Mouse (Mus musculus) urinary bladder, adult 18-20 months (tissue): Measurements from ENCODE around the gene Olfr1046.
"Not testable (repeated sequence)": the region's sequence is repeated elsewhere in the genome, so short reads cannot be mapped to it uniquely, and the experiment has no call there.

Source experiments
- DNase-seq, 2 experiments: peaks; one replicate each; pipeline ENCODE4 v3.0.0; 2022; ENCODE audit warnings: low spot score in 2 of 2, mixed read lengths in 2 of 2

Gene Olfr1046

GRCm38 (mm10) chr2:86219214-86219613, at the start of gene Olfr1046:
Olfr1046 (minus strand) TSS chr2:86219314.
- no peak for DNase-seq

DNA sequence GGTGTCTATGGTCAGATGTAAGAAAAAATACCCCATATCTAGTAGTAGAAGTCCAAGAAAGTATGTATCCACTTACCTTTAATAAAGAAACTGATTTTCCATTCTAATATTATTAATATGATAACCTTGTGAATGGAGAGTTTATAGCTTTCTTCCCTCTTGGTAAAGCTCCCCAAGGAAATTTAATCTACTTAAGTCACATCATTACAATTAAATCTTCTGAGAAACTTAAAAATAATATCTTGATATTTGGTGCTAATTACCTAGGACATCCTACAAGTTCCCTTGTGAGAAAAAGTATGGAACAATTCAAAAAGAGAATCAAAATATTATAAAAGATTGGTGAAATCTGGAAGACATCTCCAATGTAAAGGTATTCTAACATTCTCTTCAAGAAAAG, 39.1 kb upstream of the Olfr1046 start, which contains the start of gene Olfr1049:
Gene Olfr1049 (minus strand): TSS at position 101 of the 400 bp plus-strand sequence.
- not testable (repeated sequence) for DNase-seq

DNA sequence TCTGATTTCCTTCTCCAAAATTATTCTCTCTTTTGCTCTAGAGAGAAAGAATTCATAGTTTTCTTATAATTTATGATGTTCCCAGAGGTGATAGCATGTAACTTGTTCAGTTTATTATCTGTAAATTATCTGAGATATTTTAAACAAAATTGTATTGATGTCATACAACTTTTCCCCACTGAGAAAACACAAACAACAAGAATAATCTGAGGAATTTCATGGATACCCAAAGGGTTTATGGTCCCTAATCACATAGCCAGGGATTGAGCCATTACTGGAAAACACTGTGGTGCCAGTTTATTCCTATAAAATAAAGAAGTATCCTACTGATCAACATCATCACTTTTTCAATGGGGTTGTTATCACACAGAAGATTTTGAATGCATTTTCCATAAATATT, 21.1 kb upstream of the Olfr1046 start, which contains the start of gene Olfr1048:
Gene Olfr1048 (minus strand): TSS at position 101 of the 400 bp plus-strand sequence.
- no peak for DNase-seq

- no peak for DNase-seq
Measured at GRCm38 (mm10) chr2:86231301-86231700, 12.2 kb upstream of the Olfr1046 start, which contains the start of gene Olfr1047. Olfr1047 (minus strand) TSS chr2:86231401.

DNA sequence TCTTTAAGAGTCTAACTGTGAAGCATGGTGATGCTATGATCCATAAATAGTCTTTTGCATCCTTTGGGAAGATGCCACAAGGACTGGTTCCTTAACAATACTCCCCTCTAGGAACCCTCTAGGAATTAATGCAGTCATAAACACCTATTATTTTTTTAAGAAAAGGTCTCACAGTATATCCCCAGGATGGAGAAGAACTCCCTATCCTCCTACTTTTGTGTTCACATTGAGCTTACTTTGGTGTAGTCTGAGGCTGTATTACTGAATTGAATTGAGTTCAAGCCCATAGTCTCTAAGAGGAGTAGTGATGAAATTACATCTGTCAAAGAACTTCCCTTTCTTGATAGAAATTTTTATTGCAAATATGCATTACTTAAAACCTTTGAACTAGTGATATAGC, 16.2 kb downstream of the Olfr1046 start, which contains the start of gene Olfr1045:
Gene Olfr1045 (minus strand): TSS at position 101 of the 400 bp plus-strand sequence.
- no peak for DNase-seq

GRCm38 (mm10) chr2:86195863-86196262, 23.3 kb downstream of the Olfr1046 start:
- no peak for DNase-seq

GRCm38 (mm10) chr2:86185583-86185982, 33.5 kb downstream of the Olfr1046 start, which contains the start of gene Olfr52:
Olfr52 (minus strand) TSS chr2:86185683.
- no peak for DNase-seq

DNA sequence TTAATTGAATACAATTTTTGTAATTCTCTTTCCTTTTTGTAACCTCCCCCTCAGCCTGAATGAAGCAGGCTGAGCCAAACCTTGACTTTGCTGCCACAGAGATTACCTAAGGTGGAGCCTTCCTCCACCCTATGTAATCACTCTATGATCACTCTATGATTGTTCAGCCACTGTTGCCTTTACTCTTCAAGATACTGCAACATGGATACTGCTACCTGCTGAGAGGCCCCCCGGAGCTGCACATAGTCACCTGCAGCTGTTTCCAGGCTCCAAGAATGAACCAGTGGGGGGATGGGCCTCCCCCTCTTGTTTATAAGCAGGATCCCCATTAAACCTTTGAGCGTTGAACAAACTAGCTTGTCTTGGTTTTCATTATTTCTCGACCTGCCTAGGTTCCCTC, 39.2 kb downstream of the Olfr1046 start:
- DNase-seq = no peak

- DNase-seq = no peak
Measured at GRCm38 (mm10) chr2:86177720-86178119, 41.4 kb downstream of the Olfr1046 start, which contains the start of gene Olfr1044. Olfr1044 (minus strand) TSS chr2:86177820.

GRCm38 (mm10) chr2:86175422-86175821, 43.7 kb downstream of the Olfr1046 start:
- DNase-seq = not testable (repeated sequence)

DNA sequence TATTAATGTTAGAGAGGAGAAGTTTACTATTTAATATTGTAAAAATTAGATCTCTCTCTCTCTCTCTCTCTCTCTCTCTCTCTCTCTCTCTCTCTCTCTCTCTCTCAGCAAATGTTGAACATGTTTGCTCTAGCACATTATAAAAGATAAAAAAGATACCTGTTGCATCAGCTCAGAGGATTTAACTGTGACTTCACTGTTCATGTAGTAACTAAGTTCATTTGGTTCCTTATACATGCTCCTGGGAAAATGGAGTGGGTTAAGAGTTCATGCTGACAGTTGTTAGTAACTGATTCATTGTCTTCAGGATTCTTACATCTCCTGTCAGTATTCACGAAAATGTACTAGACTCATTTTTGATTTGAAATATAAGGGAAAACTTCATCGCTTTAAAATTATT, 51.7 kb downstream of the Olfr1046 start, which contains the start of gene Olfr1043:
Gene Olfr1043 (minus strand): TSS at position 101 of the 400 bp plus-strand sequence.
- no peak for DNase-seq
